Mouse (Mus musculus): ENCODE results near the gene Prkn.

DNA sequence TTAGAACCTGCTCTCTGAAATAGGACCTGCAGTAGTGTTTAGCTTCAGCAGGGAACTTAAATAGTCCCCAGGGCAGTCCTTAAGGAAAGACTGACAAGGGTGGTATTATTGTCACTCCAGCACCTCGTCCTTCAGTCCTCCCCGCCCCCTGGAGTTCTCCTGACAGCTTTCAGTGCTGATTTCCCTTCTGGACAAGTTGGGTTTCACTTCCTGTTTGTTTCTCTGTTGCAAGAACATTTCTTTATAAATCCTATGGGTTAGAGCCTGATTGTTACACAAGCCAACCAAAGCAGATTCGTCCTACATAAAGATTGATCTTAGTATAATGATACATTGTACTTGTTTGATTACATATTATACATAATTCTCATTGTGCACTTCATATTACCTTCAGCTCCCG lies 142.0 kb downstream of the Prkn start:
- TF ChIP-seq POLR2A (IDR thresholded peaks at IDR 0.05; ENCODE audit: extremely low read depth, insufficient read depth, low read length) (no peak), CTCF (IDR thresholded peaks at IDR 0.05; ENCODE audit: extremely low read depth, insufficient read depth, low read length) (no peak)
